Comparison of ENCODE assay signal across 9 mouse cellular contexts in genomic region chr2:34840143-34840542, GRCm38 (mm10). TPM values are rescaled to one million over a fixed set of nuclear protein-coding genes. Genes with fewer than 3 reads are reported as not detected.
"Had no signal": no experiment of that assay in that cellular context is flagged by ENCODE, and none has a peak within 500 bp of the region (broad histone marks: within the 10 kb centered on the region; RNA-seq: fewer than 3 reads in every experiment).

No protein-coding gene starts in this region.

RNA-seq across cellular contexts. Expression of gene Gm34653, which starts 7.3 kb away (rescaled TPM):
- polyA plus RNA-seq: intestine, embryonic 16.5 days; limb, embryonic 10.5 days; macrophage; midbrain, embryonic 11.5 days; midbrain, embryonic 15.5 days; neural tube, embryonic 12.5 days; stomach, embryonic 14.5 days; testis, adult 2 months; thymus, adult 2 months had no signal

RNA-seq across cellular contexts. Expression of gene Cutal, which starts 34.1 kb away (rescaled TPM):
- polyA plus RNA-seq: macrophage; neural tube, embryonic 12.5 days had no signal
